Mouse (Mus musculus): ENCODE measurements around the gene Naaladl2.

The Naaladl2 gene

DNA sequence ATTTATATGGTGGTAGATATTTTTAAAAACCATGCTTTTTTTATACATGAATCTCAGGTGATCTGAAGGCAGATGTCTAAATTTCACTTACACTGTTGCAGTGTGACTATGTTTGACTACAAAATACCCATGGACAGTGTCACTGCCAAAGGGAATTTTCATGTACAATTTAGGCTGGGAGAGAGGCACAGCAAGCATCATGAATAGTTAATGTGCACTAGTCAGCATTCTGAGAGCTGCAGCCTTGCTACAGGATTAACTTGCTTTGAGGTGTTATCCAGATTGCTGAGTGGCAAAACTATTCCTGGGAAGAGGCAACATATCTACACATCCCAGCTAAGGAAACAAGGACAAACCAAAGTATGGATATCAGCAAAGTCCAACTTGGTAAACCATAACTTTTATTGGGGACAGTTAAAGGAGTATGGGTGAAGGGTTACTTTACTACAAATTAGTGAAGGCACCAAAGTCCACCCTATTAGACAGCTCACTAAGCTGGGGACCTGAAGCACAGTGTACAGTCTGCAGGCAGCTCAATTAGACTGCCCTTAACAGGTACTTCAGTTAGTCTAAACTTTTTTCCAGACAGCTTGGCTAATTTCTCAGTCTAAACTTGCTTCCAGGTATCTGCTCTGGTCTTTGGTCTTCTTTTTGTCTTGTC is 1181.0 kb downstream of the Naaladl2 start:
- DNase-seq (ENCODE audit: low spot score): no peak

DNA sequence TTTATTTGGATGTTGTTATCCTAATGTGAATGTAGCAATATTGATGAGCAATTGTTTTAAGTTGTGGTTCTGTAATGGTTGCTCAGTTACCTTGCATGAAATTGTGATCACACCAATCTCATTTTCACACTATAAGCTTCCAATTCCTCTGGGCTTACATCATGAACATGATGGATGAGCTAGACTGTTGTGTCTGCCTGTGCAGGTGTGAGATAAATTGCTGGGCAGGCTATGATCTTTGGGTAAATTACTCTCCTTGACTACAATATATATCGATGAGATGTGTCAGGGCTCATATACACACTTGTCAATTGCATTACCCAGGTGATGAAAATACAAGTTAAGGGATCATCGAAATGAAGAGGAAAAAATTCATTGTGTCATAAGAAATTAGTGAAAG is 1197.9 kb downstream of the Naaladl2 start:
- DNase-seq (ENCODE audit: low spot score): no peak

DNA sequence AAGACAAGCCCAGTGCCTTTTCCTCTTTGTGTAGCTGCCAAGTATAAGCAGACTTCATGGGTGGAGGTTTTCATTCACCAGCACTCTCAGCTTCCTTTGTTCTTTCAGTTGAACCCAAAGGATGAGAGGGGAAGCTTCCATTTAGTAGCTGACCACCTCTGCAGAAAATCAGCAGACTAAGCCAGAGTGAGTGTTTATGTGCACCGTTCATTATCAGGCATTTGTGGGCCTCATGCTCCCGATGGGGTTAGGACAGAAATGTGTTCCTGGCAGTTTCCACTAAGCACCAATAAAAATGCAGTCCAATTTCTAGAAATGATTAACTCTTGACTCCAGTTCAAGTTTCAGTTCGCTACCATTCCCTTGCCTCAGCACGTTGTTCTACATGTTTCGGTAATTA is 1206.8 kb downstream of the Naaladl2 start:
- DNase-seq (ENCODE audit: low spot score): no peak

DNA sequence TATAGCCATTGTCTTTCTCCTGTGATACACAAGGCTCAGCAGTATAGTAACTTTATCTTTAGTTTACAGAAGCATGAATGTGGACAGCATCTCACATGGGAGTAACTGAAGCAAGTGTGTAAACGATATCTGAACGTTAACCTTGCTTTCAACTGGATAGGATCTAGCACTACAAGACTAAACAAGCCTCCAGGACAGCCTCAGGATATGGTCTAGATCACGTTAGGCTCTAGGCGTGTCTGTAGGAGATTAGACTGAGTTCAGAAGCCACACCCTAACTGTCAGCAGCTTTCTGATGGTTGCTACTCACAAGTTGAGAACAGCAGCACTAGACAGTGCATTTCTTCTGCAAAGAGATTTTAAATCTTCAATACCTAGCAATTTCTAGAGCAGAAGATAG is 1216.0 kb downstream of the Naaladl2 start:
- DNase-seq (ENCODE audit: low spot score): no peak

GRCm38 (mm10) chr3:23907682-23908081 is 1236.4 kb downstream of the Naaladl2 start:
- no peak for DNase-seq (ENCODE audit: low spot score)

DNA sequence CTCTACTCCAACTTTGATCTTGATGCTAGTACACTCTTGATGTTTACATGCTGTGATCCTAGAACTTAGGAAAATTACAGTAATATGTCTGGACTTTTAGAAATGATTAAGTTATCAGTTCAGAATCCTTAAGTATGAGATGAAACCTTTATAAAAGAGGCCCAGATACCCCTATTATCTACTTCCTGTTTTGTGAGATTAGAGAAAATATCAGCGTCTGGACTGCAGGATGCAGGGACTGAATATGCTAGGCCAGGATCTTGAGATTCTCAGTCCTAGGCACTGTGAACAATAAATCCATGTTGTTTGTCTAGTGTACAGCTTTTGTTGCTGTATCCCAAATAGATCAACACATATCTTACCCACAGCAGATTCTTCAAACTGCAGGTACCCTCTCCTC is 1278.4 kb downstream of the Naaladl2 start:
- DNase-seq (ENCODE audit: low spot score): no peak

DNA sequence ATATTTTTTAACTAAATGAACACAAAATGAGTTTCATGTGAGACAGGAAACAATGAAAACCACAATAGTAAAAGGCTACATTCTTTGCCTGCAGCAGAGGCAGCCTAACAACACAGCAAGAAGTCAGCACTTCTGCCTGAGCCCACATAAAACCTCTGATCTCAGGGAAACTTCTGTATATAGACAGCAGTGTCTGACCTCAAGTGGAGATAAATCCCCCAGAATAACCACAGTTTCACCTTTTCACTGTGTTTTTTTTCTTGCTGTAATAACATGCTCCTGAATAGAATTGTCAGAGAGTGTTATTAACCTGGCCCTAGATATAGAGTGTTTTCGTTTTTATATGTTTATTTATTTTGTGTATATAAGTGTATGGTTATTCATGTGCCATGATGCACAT is 1286.8 kb downstream of the Naaladl2 start:
- no peak for DNase-seq (ENCODE audit: low spot score)

DNA sequence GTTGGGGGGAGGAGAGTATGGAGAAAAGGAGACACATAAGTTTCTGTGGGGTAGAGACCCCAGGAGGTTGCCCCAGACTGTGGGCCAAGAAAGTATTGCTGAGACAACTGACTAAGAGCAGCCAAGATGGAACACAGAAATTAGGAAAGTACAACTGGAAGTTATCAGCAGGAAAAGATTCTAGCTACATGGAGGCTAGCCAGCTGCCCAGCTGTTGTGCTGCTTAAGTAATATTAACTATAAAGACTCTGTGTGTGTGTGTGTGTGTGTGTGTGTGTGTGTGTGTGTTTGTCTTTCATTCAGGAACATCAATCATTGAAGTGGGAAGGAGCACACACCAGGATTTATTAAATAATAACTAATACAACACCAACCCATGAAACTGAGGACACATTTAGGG is 1326.5 kb downstream of the Naaladl2 start:
- peak; percentile 2 for DNase-seq (ENCODE audit: low spot score)

DNA sequence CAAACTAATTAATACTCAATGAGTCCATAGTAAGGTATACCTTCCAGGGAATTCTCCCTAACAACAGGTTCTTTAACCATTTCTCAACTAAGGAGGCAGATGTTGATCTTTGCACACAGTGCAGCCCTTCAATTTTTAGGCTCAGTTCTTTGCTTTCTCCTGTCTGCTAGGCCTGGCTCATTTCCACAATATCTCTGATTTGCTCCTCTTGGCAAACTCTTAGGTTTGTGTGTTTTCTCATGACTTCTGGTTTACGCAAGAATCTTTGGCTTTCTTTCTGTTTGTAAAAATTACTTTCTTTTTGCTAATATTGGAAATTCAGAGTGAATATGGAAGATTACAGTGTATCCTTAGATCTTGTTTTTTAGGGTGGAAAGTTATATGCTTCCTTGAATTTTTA is 1385.3 kb downstream of the Naaladl2 start:
- peak; percentile 15 for DNase-seq (ENCODE audit: low spot score)
